Mouse (Mus musculus) midbrain, embryonic 16.5 days (tissue): ENCODE data around the gene Slc22a5. TPM values are rescaled to one million over a fixed set of nuclear protein-coding genes. Genes with fewer than 3 reads are reported as not detected.
"Not testable (repeated sequence)": the region's sequence is repeated elsewhere in the genome, so short reads cannot be mapped to it uniquely, and the experiment has no call there.

Experiments
- ATAC-seq: fragments of 200-750 bp; cut with Nextera tagmentation; 2 replicates; pipeline ENCODE4 v1.8.0; 2017; ENCODE audit warnings: moderate TSS enrichment
- H3K27ac ChIP-seq: fragments of 300-500 bp; sonication (generic); 2 replicates; pipeline ENCODE4 v1.5.1; 2014; ENCODE audit warnings: mild to moderate bottlenecking, low read length, mixed read lengths
- H3K27me3 ChIP-seq: fragments of 300-500 bp; sonication (generic); 2 replicates; pipeline ENCODE4 v1.6.1; 2014; ENCODE audit warnings: low read depth, low read length, mixed read lengths; ENCODE audit not compliant: control insufficient read depth, insufficient read depth
- H3K36me3 ChIP-seq: fragments of 300-500 bp; sonication (generic); 2 replicates; pipeline ENCODE4 v1.6.1; 2014; ENCODE audit warnings: mild to moderate bottlenecking, low read length, moderate library complexity, mixed read lengths; ENCODE audit not compliant: control insufficient read depth, insufficient read depth
- H3K4me1 ChIP-seq: fragments of 300-500 bp; sonication (generic); 2 replicates; pipeline ENCODE4 v1.6.1; 2014; ENCODE audit warnings: mild to moderate bottlenecking, low read length, mixed read lengths; ENCODE audit not compliant: control insufficient read depth, insufficient read depth
- H3K4me2 ChIP-seq: fragments of 300-500 bp; sonication (generic); 2 replicates; pipeline ENCODE4 v1.6.1; 2014; ENCODE audit warnings: mild to moderate bottlenecking, low read length, mixed read lengths
- H3K4me3 ChIP-seq: fragments of 300-500 bp; sonication (generic); 2 replicates; pipeline ENCODE4 v1.5.1; 2014; ENCODE audit warnings: low read depth, mild to moderate bottlenecking, low read length, moderate library complexity, mixed read lengths
- H3K9ac ChIP-seq: fragments of 300-500 bp; sonication (generic); 2 replicates; pipeline ENCODE4 v1.6.1; 2014; ENCODE audit warnings: low read depth, low read length, mixed read lengths
- H3K9me3 ChIP-seq: fragments of 300-500 bp; sonication (generic); replicated peaks from 2 replicates; pipeline ENCODE4 v1.6.1; 2014; ENCODE audit warnings: mild to moderate bottlenecking, low read length, mixed read lengths; ENCODE audit not compliant: control insufficient read depth, poor library complexity, severe bottlenecking
- WGBS: fragments of 180-500 bp; shearing (Covaris S2); extraction: QIAGEN DNeasy Blood & Tissue Kit; methylation state at CpG from one replicate; pipeline ENCODE4 v1.1.7; 2014; 5-methylcytosine and 5-hydroxymethylcytosine counted together
- polyA plus RNA-seq: library from polyadenylated mRNA; unstranded; fragments of >200 nt; fragmentation: Nextera tagmentation; extraction: Ambion mirVana; gene quantifications from 2 replicates; pipeline ENCODE4 v1.2.1, GENCODE M21; 2015

The Slc22a5 gene
- 10.1 and 11.0 TPM in 2 replicates for polyA plus RNA-seq

- H3K27me3 ChIP-seq: no peaks in the 10 kb centered on the region
- ATAC-seq: peak; percentile 98
- 3% methylated on average over 59 of the region's 63 CpGs for WGBS
- peak within 1 kb of the TSS; percentile 63 for H3K27ac ChIP-seq
- H3K4me3 ChIP-seq: peak within 1 kb of the TSS; percentile 69
- H3K4me2 ChIP-seq: peak within 1 kb of the TSS; percentile 82
- H3K36me3 ChIP-seq: no peaks in the 10 kb centered on the region
- peak within 1 kb of the TSS; percentile 74 for H3K9ac ChIP-seq
- H3K4me1 ChIP-seq: peaks cover 19% of the 10 kb centered on the region
- no peaks in the 10 kb centered on the region for H3K9me3 ChIP-seq
These were observed at the start of gene Slc22a5 for GRCm38 (mm10) chr11:53891505-53892451. Slc22a5 (minus strand) TSS chr11:53891660.

GRCm38 (mm10) chr11:53931944-53932318 lies 40.5 kb upstream of the Slc22a5 start:
- not testable (repeated sequence) for ATAC-seq, H3K27ac ChIP-seq, H3K9me3 ChIP-seq, H3K4me2 ChIP-seq, H3K9ac ChIP-seq, H3K4me1 ChIP-seq, H3K4me3 ChIP-seq, H3K36me3 ChIP-seq, H3K27me3 ChIP-seq
- 62% methylated on average over 4 of the region's 4 CpGs for WGBS

- no peak overlapping the region for H3K4me3 ChIP-seq
- no peaks in the 10 kb centered on the region for H3K36me3 ChIP-seq
- H3K4me1 ChIP-seq: no peaks in the 10 kb centered on the region
- no peak overlapping the region for H3K9ac ChIP-seq
- no peak overlapping the region for H3K4me2 ChIP-seq
- no peak overlapping the region for H3K27ac ChIP-seq
- 37% methylated on average over 17 of the region's 17 CpGs for WGBS
- ATAC-seq: no peak
- H3K9me3 ChIP-seq: no peaks in the 10 kb centered on the region
- H3K27me3 ChIP-seq: no peaks in the 10 kb centered on the region
These were observed 39.9 kb upstream of the Slc22a5 start for GRCm38 (mm10) chr11:53931091-53931943.

- Histone ChIP-seq H3K36me3 (no peaks in the 10 kb centered on the region), H3K4me1 (no peaks in the 10 kb centered on the region), H3K4me3 (no peak overlapping the region), H3K4me2 (no peak overlapping the region), H3K9me3 (0 out of 2 replicates have a peak, but pooled peaks cover 3% of the 10 kb centered on the region), H3K27ac (no peak overlapping the region), H3K27me3 (no peaks in the 10 kb centered on the region), H3K9ac (no peak overlapping the region)
- 69% methylated on average over 3 of the region's 3 CpGs for WGBS
- ATAC-seq: no peak
These were observed 38.3 kb upstream of the Slc22a5 start for GRCm38 (mm10) chr11:53929741-53930140.

- Histone ChIP-seq H3K4me2 (no peak overlapping the region), H3K27me3 (no peaks in the 10 kb centered on the region), H3K36me3 (no peaks in the 10 kb centered on the region), H3K9ac (no peak overlapping the region), H3K27ac (no peak overlapping the region), H3K4me1 (no peaks in the 10 kb centered on the region), H3K9me3 (0 out of 2 replicates have a peak, but pooled peaks cover 3% of the 10 kb centered on the region), H3K4me3 (no peak overlapping the region)
- WGBS: 89% methylated on average over 3 of the region's 3 CpGs
- ATAC-seq: no peak
These were observed 37.1 kb upstream of the Slc22a5 start for GRCm38 (mm10) chr11:53928585-53928984.

- H3K27me3 ChIP-seq: no peaks in the 10 kb centered on the region
- H3K27ac ChIP-seq: no peak overlapping the region
- no peak for ATAC-seq
- WGBS: 93% methylated on average over 5 of the region's 5 CpGs
- H3K9ac ChIP-seq: no peak overlapping the region
- no peaks in the 10 kb centered on the region for H3K36me3 ChIP-seq
- H3K4me2 ChIP-seq: no peak overlapping the region
- H3K9me3 ChIP-seq: 0 out of 2 replicates have a peak, but pooled peaks cover 3% of the 10 kb centered on the region
- no peak overlapping the region for H3K4me3 ChIP-seq
- H3K4me1 ChIP-seq: no peaks in the 10 kb centered on the region
These were observed 34.8 kb upstream of the Slc22a5 start for GRCm38 (mm10) chr11:53926303-53926702.

- ATAC-seq: no peak
- no peak overlapping the region for H3K4me2 ChIP-seq
- H3K36me3 ChIP-seq: no peaks in the 10 kb centered on the region
- H3K9ac ChIP-seq: no peak overlapping the region
- no peaks in the 10 kb centered on the region for H3K4me1 ChIP-seq
- H3K4me3 ChIP-seq: no peak overlapping the region
- H3K27me3 ChIP-seq: no peaks in the 10 kb centered on the region
- no peaks in the 10 kb centered on the region for H3K9me3 ChIP-seq
- WGBS: 94% methylated on average over 4 of the region's 4 CpGs
- no peak overlapping the region for H3K27ac ChIP-seq
These were observed 27.4 kb upstream of the Slc22a5 start for GRCm38 (mm10) chr11:53918851-53919250.

- 89% methylated on average over 4 of the region's 4 CpGs for WGBS
- Histone ChIP-seq H3K4me1 (no peaks in the 10 kb centered on the region), H3K4me2 (no peak overlapping the region)
These were observed 19.6 kb upstream of the Slc22a5 start for GRCm38 (mm10) chr11:53911011-53911410.

More at GRCm38 (mm10) chr11:53911011-53911410, 19.6 kb upstream of the Slc22a5 start:
- Histone ChIP-seq H3K27me3 (no peaks in the 10 kb centered on the region), H3K36me3 (no peaks in the 10 kb centered on the region), H3K9ac (no peak overlapping the region), H3K27ac (no peak overlapping the region), H3K4me3 (no peak overlapping the region), H3K9me3 (no peaks in the 10 kb centered on the region; the same call in 1 of the 2 replicates)
- no peak for ATAC-seq
